Mouse (Mus musculus) heart, embryonic 13.5 days (tissue): ENCODE results near the gene Dpep2nb. TPM values are rescaled to one million over a fixed set of nuclear protein-coding genes. Genes with fewer than 3 reads are reported as not detected.

Experiments used
- ATAC-seq: fragments of 200-750 bp; cut with Nextera tagmentation; 2 replicates; pipeline ENCODE4 v1.8.0; 2017; ENCODE audit warnings: moderate TSS enrichment; ENCODE audit not compliant: insufficient number of reproducible peaks, low FRiP score, low TSS enrichment; ENCODE audit errors: extremely low read depth
- H3K27ac ChIP-seq: fragments of 300-500 bp; sonication (generic); replicated peaks from 2 replicates; pipeline ENCODE4 v1.5.1; 2015; ENCODE audit warnings: moderate library complexity, mild to moderate bottlenecking, inconsistent platforms
- H3K27me3 ChIP-seq: fragments of 300-500 bp; sonication (generic); replicated peaks from 2 replicates; pipeline ENCODE4 v1.6.1; 2015; ENCODE audit warnings: mild to moderate bottlenecking, inconsistent platforms
- H3K36me3 ChIP-seq: fragments of 300-500 bp; sonication (generic); 2 replicates; pipeline ENCODE4 v1.6.1; 2015; ENCODE audit warnings: mild to moderate bottlenecking, inconsistent platforms
- H3K4me1 ChIP-seq: fragments of 300-500 bp; sonication (generic); 2 replicates; pipeline ENCODE4 v1.6.1; 2015; ENCODE audit warnings: inconsistent platforms
- H3K4me2 ChIP-seq: fragments of 300-500 bp; sonication (generic); 2 replicates; pipeline ENCODE4 v1.6.1; 2015; ENCODE audit warnings: inconsistent platforms, mild to moderate bottlenecking, moderate library complexity
- H3K4me3 ChIP-seq: fragments of 300-500 bp; sonication (generic); 2 replicates; pipeline ENCODE4 v1.5.1; 2015; ENCODE audit warnings: moderate library complexity, mild to moderate bottlenecking, inconsistent platforms
- H3K9ac ChIP-seq: fragments of 300-500 bp; sonication (generic); 2 replicates; pipeline ENCODE4 v1.6.1; 2015; ENCODE audit warnings: inconsistent platforms, mild to moderate bottlenecking, moderate library complexity
- H3K9me3 ChIP-seq: fragments of 300-500 bp; sonication (generic); 2 replicates; pipeline ENCODE4 v1.6.1; 2016; ENCODE audit warnings: inconsistent platforms
- WGBS: fragments of 180-500 bp; shearing (Covaris S2); methylation state at CpG from one replicate; pipeline ENCODE4 v1.1.7; 2015; ENCODE audit warnings: mixed read lengths; 5-methylcytosine and 5-hydroxymethylcytosine counted together
- polyA plus RNA-seq: library from polyadenylated mRNA; unstranded; fragments of >200 nt; fragmentation: Nextera tagmentation; extraction: Ambion mirVana; gene quantifications from 2 replicates; pipeline ENCODE4 v1.2.1, GENCODE M21; 2015

The Dpep2nb gene
- polyA plus RNA-seq, 1 experiment from 2014 or later, result 0.35 TPM

DNA sequence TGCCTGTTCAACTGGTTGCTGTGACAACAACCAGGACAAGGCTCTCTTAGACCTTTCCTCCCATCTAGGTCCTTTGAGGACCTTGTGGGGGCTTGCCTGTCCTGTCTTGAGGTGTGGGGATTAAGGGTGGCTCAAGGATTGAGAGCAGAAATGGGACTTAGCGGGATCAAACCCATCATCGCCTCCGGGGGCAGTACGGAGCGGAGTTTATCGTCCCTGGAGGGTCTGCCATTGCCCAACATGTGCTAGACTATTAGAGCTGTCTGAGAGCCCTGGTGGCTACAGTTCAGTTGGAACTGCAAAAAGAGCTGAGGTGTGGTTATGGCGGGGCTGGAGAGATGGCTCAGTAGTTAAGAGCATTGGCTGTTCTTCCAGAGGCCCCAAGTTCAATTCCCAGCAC, 30.4 kb downstream of the Dpep2nb start:
- 66% methylated on average over 7 of the region's 7 CpGs for WGBS
- Histone ChIP-seq H3K9ac (no peak overlapping the region), H3K4me1 (no peaks in the 10 kb centered on the region), H3K4me2 (no peak overlapping the region), H3K4me3 (no peak overlapping the region), H3K36me3 (no peaks in the 10 kb centered on the region), H3K27ac (no peak overlapping the region), H3K27me3 (no peaks in the 10 kb centered on the region), H3K9me3 (no peaks in the 10 kb centered on the region)
- no peak for ATAC-seq

DNA sequence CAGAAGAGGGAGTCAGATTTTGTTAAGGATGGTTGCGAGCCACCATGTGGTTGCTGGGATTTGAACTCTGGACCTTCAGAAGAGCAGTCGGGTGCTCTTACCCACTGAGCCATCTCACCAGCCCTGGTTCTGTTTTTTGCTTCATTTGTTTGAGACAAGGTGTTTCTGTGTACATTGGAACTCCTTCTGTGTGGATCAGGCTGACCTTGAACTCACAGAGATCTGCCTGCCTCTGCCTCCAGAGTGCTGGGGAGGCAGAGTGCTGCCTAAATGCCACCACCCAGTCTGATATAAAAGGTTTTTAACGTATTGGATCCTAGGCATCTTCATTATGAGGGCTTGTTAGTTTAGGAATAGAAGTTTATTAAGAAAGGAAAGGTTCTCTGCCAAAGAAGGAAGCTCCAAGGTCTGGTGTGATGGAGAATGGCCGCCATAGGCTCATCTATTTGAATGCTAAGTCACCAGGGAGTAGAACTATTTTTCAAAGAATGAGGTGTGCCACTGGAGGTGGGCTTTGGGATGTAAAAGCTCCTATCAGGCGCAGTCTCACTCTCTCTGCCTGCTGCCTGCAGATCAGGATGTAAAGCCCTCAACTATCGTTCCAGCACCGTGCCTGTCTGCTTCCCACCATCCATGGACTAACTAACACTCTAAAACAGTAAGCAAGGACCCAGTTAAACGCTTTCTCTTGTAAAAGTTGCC, 34.6 kb downstream of the Dpep2nb start:
- Histone ChIP-seq H3K27ac (no peak overlapping the region), H3K4me3 (no peak overlapping the region), H3K9ac (no peak overlapping the region), H3K27me3 (no peaks in the 10 kb centered on the region), H3K4me1 (peaks cover 24% of the 10 kb centered on the region), H3K9me3 (no peaks in the 10 kb centered on the region), H3K36me3 (no peaks in the 10 kb centered on the region), H3K4me2 (no peak overlapping the region)
- no peak for ATAC-seq
- 74% methylated on average over 8 of the region's 8 CpGs for WGBS

DNA sequence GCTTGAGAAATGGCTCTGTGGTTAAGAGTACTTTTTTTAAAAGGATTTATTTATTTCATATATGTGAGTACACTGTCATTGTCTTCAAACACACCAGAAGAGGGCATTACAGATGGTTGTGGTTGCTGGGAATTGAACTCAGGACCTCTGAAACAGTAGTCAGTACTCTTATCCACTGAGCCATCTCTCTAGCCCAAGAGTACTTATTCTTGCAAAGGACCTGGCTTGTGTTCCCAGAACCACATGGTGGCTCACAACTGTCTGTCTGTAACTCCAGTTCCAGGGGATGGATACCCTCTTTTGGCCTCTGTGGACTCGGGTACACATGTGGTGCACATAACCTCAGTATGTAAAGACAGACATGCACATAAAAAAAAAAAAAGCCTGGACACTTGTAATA, 36.4 kb downstream of the Dpep2nb start:
- ATAC-seq, result no peak
- Histone ChIP-seq H3K27ac (no peak overlapping the region), H3K36me3 (no peaks in the 10 kb centered on the region), H3K4me1 (peaks cover 33% of the 10 kb centered on the region), H3K9ac (no peak overlapping the region), H3K4me2 (no peak overlapping the region), H3K27me3 (no peaks in the 10 kb centered on the region), H3K9me3 (no peaks in the 10 kb centered on the region), H3K4me3 (no peak overlapping the region)
- 74% methylated on average over 1 of the region's 1 CpGs for WGBS

DNA sequence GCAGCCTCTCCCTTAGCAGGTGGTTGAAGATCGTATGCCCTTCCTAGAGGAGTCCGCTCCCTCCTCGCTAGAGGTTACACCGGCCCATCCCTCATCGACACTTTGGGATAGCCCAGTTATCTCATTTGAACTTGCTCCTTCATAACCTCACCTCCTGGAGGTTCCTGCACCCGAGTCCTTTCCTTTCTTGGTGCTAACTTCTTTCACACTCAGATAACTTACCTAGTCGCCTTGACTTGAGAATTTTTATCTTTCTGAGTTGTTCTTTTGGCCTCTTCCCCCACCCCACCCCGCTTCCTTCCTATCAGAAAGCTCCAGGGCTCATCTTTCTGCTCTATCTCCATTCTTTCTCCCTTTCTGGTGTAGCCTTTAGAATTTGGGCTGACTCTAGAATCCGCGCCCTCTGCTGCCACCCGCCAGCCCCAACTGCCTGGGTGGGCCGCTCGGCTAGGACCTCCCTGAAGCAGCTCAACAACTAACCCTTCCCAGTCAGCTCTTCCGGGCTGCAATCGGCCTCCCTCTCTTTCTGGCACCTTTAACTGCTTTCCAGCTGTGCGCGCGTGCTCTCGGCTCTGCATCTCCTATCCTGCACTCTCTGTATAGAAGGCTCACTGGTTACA, 39.0 kb downstream of the Dpep2nb start:
- peak overlapping the region; percentile 77 for H3K4me2 ChIP-seq
- H3K36me3 ChIP-seq, result 0 out of 2 replicates have a peak, but pooled peaks cover 6% of the 10 kb centered on the region
- no peaks in the 10 kb centered on the region for H3K9me3 ChIP-seq
- ATAC-seq, result 0 out of 2 replicates have a peak, but pooled peaks have one; percentile 6
- H3K4me1 ChIP-seq, result peaks cover 58% of the 10 kb centered on the region
- H3K27me3 ChIP-seq, result no peaks in the 10 kb centered on the region
- H3K4me3 ChIP-seq, result peak overlapping the region; percentile 90
- H3K27ac ChIP-seq, result peak overlapping the region; percentile 95
- WGBS, result 5% methylated on average over 19 of the region's 19 CpGs
- peak overlapping the region; percentile 97 for H3K9ac ChIP-seq

DNA sequence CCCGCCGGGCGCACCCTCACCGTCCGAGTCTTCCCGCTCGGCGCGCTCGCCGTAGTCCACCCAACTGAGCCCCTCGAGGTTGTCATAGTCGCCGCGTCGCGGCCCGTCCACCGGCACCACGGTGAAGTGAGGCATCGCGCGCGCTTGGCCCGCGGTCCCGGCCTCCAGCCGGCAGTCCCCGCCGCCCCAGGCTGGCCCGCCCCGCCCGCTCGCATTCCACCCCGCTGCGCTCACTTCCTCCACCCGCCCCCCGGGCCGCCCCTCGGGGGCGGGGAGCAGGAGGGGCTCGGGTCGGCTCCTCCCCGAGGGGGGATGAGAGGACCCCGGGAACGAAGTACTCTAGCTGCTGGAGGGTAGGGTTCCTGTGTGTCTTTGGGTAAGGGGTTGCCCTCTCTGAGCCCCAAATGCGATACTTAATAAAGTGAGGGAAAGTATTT, 39.9 kb downstream of the Dpep2nb start, which contains the start of gene Slc12a4:
Gene Slc12a4 (minus strand): TSS at position 193 of the 437 bp plus-strand sequence.
- Histone ChIP-seq H3K4me3 (peak within 1 kb of the TSS; percentile 90), H3K9me3 (no peaks in the 10 kb centered on the region), H3K27me3 (no peaks in the 10 kb centered on the region), H3K9ac (peak within 1 kb of the TSS; percentile 97), H3K4me1 (peaks cover 66% of the 10 kb centered on the region), H3K36me3 (0 out of 2 replicates have a peak, but pooled peaks cover 6% of the 10 kb centered on the region), H3K4me2 (peak within 1 kb of the TSS; percentile 77), H3K27ac (peak within 1 kb of the TSS; percentile 95)
- 1% methylated on average over 46 of the region's 47 CpGs for WGBS
- peak; percentile 78 for ATAC-seq

DNA sequence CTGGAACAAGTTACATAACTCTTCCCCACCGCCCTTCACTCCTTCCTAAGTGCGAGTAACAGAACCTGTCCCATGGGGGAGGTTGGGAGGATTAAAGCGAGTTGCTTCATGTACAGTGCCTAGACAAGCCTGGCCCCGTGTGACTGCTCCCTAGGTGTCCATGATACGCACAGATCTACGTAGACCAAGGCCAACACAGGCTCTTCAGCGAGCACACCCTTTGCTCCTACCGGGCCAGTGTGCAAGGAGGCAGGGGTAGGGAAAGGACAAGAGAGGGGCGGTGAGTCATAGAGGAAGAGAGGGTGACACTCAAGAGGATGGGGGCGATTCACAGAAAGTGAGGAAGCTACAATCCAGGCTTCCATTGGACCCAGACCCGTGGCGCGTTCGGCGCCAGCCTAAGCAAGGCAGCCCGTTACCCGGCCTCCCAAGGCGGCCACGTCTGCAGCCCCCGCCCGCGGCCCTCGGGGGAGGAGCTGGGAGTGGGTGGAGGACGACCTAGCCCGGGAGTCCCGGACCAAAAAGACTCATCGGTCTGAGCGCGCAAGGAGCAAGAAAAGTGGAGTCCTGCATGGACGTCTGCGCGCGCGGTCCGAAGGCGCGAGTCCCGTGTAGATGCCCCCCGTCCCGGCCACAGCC, 40.4 kb downstream of the Dpep2nb start:
- Histone ChIP-seq H3K27ac (peak overlapping the region; percentile 95), H3K4me1 (peaks cover 66% of the 10 kb centered on the region)

DNA sequence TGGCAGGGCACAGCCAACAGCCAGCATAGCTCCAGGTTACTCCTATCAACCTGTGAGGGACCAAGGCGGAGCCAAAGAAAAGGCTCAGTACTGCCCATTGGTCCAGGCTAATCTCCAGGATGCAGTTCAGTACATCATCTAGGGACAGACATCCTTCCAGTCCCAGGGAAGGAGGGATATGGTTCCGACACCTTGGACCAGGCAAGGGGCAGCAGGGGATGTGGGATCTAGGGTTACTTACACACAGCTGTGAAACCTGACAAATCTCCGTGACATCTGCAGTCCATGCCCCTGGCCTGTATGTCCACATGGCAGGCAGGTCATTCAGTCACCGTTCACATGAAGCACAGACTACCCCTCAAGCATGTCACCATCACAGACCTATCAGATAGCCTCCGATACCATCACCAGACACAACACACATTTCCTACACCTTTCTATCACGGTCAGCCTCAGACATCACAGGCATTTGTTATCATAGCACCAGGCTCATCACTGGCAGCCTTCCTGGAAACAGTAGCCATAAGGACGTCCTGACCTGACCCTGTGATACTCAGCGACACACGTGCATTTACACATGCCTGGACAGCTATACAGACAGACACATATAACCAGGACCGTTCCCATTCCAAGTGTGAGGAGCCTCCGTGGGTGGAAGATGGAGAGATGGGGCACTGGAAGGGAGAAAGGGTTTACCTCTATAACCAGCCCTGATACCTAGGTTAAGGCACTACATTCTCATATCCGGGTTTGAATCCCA, 41.1 kb downstream of the Dpep2nb start:
- no peak for ATAC-seq
- 42% methylated on average over 12 of the region's 12 CpGs for WGBS

More for the DNA sequence above, 40.4 kb downstream of the Dpep2nb start:
- H3K36me3 ChIP-seq, result peaks cover 10% of the 10 kb centered on the region
- no peaks in the 10 kb centered on the region for H3K9me3 ChIP-seq
- peak overlapping the region; percentile 97 for H3K9ac ChIP-seq
- peak; percentile 39; the same call in 1 of the 2 replicates for ATAC-seq
- peak overlapping the region; percentile 90 for H3K4me3 ChIP-seq
- peak overlapping the region; percentile 77 for H3K4me2 ChIP-seq
- 1% methylated on average over 40 of the region's 40 CpGs for WGBS
- no peaks in the 10 kb centered on the region for H3K27me3 ChIP-seq

DNA sequence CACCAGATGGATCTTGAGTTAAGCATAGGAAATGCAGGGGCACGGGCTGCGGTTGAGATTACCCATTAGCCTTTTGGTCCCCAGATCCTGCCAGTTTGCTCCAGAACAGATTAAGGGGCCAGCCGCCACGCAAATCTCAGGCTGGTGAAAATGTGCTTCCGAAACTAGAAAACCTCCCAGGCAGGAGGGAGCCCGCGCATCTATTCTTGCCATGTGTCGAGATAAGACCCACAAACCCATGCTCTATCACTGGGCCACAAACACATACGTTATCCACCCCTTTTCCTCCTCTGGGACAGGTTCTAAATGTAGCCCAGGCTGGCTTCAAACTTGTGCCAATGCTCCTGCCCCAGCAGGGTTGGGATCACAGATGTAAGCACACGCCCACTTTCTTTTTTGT, 44.2 kb downstream of the Dpep2nb start:
- no peak overlapping the region for H3K9ac ChIP-seq
- ATAC-seq, result no peak
- no peaks in the 10 kb centered on the region for H3K27me3 ChIP-seq
- 67% methylated on average over 10 of the region's 10 CpGs for WGBS
- no peak overlapping the region for H3K4me3 ChIP-seq
- H3K4me1 ChIP-seq, result peaks cover 71% of the 10 kb centered on the region
- no peaks in the 10 kb centered on the region for H3K9me3 ChIP-seq
- no peak overlapping the region for H3K27ac ChIP-seq
- H3K36me3 ChIP-seq, result peaks cover 44% of the 10 kb centered on the region
- no peak overlapping the region for H3K4me2 ChIP-seq

More for the DNA sequence above, 41.1 kb downstream of the Dpep2nb start:
- H3K27me3 ChIP-seq, result no peaks in the 10 kb centered on the region
- H3K9me3 ChIP-seq, result no peaks in the 10 kb centered on the region
- H3K36me3 ChIP-seq, result peaks cover 17% of the 10 kb centered on the region
- H3K9ac ChIP-seq, result peak overlapping the region; percentile 97
- H3K4me2 ChIP-seq, result peak overlapping the region; percentile 77
- H3K4me1 ChIP-seq, result peaks cover 69% of the 10 kb centered on the region
- peak overlapping the region; percentile 95 for H3K27ac ChIP-seq
- peak overlapping the region; percentile 90 for H3K4me3 ChIP-seq

DNA sequence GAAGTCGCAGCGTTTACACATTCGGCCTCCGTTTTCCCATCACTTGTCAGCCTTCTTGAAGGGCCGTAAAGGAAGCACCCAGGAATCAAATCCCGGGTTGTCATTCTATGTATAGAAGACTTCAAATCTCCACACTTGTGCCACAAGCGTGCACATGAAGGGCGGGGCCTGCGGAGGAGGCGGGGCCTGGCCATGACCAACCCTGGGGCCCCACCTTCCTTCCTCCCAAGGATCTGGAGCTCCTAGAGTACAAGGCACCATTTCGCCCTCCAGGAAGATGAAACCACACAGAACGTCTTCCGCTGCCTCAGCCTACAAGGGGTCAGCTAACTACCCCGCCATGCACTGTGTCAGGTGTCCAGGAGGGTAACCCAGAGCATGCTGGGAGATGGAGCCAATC, 44.7 kb downstream of the Dpep2nb start:
- Histone ChIP-seq H3K9me3 (no peaks in the 10 kb centered on the region), H3K4me2 (no peak overlapping the region), H3K27ac (no peak overlapping the region), H3K27me3 (no peaks in the 10 kb centered on the region), H3K4me1 (peaks cover 70% of the 10 kb centered on the region), H3K4me3 (no peak overlapping the region), H3K9ac (no peak overlapping the region), H3K36me3 (peaks cover 49% of the 10 kb centered on the region)
- WGBS, result 74% methylated on average over 14 of the region's 14 CpGs
- ATAC-seq, result no peak

DNA sequence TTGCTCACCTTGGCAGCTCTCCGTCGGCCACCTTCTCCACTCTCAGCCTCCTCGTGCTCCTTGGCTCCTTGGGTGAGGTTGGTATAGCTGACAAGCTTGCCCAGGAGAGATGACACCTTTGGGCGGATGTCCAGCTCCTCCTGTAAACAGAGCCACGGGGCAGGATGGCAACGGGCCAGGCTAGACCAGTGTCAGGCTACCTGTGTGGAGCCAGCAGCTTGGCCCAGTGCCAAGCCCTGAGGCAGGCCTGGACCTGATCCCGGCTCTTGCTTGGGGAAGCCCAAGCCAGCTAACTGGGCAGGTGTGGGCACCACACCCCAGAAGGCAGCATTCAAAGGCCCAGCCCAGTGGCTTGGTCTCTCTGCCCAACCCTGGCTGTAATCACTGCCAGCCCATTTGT, 46.4 kb downstream of the Dpep2nb start:
- Histone ChIP-seq H3K36me3 (peaks cover 66% of the 10 kb centered on the region), H3K9ac (no peak overlapping the region), H3K4me2 (no peak overlapping the region), H3K9me3 (no peaks in the 10 kb centered on the region), H3K27ac (no peak overlapping the region), H3K4me1 (peaks cover 62% of the 10 kb centered on the region), H3K4me3 (no peak overlapping the region), H3K27me3 (no peaks in the 10 kb centered on the region)
- 75% methylated on average over 7 of the region's 7 CpGs for WGBS
- ATAC-seq, result no peak

DNA sequence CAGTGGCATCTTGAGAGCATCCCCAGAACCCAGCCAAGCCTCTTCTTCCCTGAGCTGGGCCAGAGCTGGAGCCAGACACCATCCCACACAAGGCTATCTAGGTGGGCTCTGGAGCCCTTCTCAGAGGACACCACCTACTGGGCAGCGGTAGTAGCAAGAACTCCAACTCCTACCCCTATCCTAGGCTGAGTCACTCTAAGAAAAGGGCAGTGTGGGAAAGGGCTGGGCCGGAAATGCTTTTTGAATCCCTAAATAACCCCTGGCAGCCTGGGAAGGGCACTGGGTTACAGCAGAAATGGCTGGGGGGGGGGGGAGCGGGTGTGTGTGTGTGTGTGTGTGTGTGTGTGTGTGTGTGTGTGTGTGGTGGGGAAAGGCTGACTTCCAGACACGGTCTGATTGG, 48.0 kb downstream of the Dpep2nb start:
- H3K9ac ChIP-seq, result no peak overlapping the region; the same call in 1 of the 2 replicates
- H3K9me3 ChIP-seq, result no peaks in the 10 kb centered on the region
- H3K4me3 ChIP-seq, result no peak overlapping the region
- ATAC-seq, result no peak
- peaks cover 76% of the 10 kb centered on the region for H3K36me3 ChIP-seq
- 55% methylated on average over 3 of the region's 4 CpGs for WGBS
- 0 out of 2 replicates have a peak overlapping the region, but pooled peaks have one; percentile 24 for H3K27ac ChIP-seq
- no peaks in the 10 kb centered on the region for H3K27me3 ChIP-seq
- no peak overlapping the region for H3K4me2 ChIP-seq
- peaks cover 47% of the 10 kb centered on the region for H3K4me1 ChIP-seq
